Mouse (Mus musculus): ENCODE data around the gene Gm35315. TPM values are rescaled to one million over a fixed set of nuclear protein-coding genes. Genes with fewer than 3 reads are reported as not detected.
A peak's percentile ranks its signal among the peaks of the same experiment; 100 is the strongest.
"Not testable (repeated sequence)": the region's sequence is repeated elsewhere in the genome, so short reads cannot be mapped to it uniquely, and the experiment has no call there.

Gm35315 gene
- polyA plus RNA-seq, 1 experiment from 2014 or later, result 2.3 TPM

- Histone ChIP-seq H3K27ac (peak within 1 kb of the TSS; percentile 90), H3K36me3 (peaks cover 22% of the 10 kb centered on the region), H3K9me3 (no peaks in the 10 kb centered on the region), H3K4me1 (peaks cover 38% of the 10 kb centered on the region), H3K4me3 (peak within 1 kb of the TSS; percentile 35; the same call in 1 of the 2 replicates), H3K9ac (no peak within 1 kb of the TSS), H3K4me2 (peak within 1 kb of the TSS; percentile 69), H3K27me3 (no peaks in the 10 kb centered on the region)
- ATAC-seq (ENCODE audit: borderline replicate concordance, extremely low read depth, low FRiP score, low TSS enrichment), result peak; percentile 16; the same call in 1 of the 2 replicates
- 8% methylated on average over 25 of the region's 25 CpGs for WGBS
Measured at GRCm38 (mm10) chr5:110099656-110100580, 5.7 kb upstream of the Gm35315 start, which contains the start of gene Plcxd1. Gene Plcxd1 (plus strand): TSS chr5:110099969.

- WGBS, result 39% methylated on average over 1 of the region's 1 CpGs
- Histone ChIP-seq H3K9me3 (no peaks in the 10 kb centered on the region), H3K4me1 (peaks cover 41% of the 10 kb centered on the region), H3K4me3 (no peak overlapping the region), H3K27me3 (no peaks in the 10 kb centered on the region), H3K9ac (no peak overlapping the region), H3K27ac (peak overlapping the region; percentile 90), H3K4me2 (0 out of 2 replicates have a peak overlapping the region, but pooled peaks have one; percentile 69), H3K36me3 (peaks cover 13% of the 10 kb centered on the region)
- peak; percentile 53 for ATAC-seq (ENCODE audit: borderline replicate concordance, extremely low read depth, low FRiP score, low TSS enrichment)
Measured at GRCm38 (mm10) chr5:110098991-110099477, 4.8 kb upstream of the Gm35315 start.

GRCm38 (mm10) chr5:110094847-110095213, 610 bp upstream of the Gm35315 start:
- H3K9ac ChIP-seq, result peak overlapping the region; percentile 47
- no peaks in the 10 kb centered on the region for H3K27me3 ChIP-seq
- H3K9me3 ChIP-seq, result no peaks in the 10 kb centered on the region
- 4% methylated on average over 4 of the region's 4 CpGs for WGBS
- H3K36me3 ChIP-seq, result no peaks in the 10 kb centered on the region
- H3K4me1 ChIP-seq, result peaks cover 17% of the 10 kb centered on the region
- peak overlapping the region; percentile 54 for H3K4me3 ChIP-seq
- H3K27ac ChIP-seq, result peak overlapping the region; percentile 73
- ATAC-seq (ENCODE audit: borderline replicate concordance, extremely low read depth, low FRiP score, low TSS enrichment), result no peak
- peak overlapping the region; percentile 87 for H3K4me2 ChIP-seq

GRCm38 (mm10) chr5:110091546-110091945, 2.7 kb downstream of the Gm35315 start:
- Histone ChIP-seq H3K36me3 (no peaks in the 10 kb centered on the region), H3K27me3 (no peaks in the 10 kb centered on the region), H3K9ac (no peak overlapping the region), H3K27ac (no peak overlapping the region), H3K4me1 (peaks cover 9% of the 10 kb centered on the region), H3K4me3 (no peak overlapping the region), H3K9me3 (no peaks in the 10 kb centered on the region), H3K4me2 (no peak overlapping the region)
- no peak for ATAC-seq (ENCODE audit: borderline replicate concordance, extremely low read depth, low FRiP score, low TSS enrichment)
- WGBS, result 62% methylated on average over 2 of the region's 2 CpGs

- Histone ChIP-seq H3K27me3 (no peaks in the 10 kb centered on the region), H3K27ac (no peak overlapping the region), H3K4me1 (no peaks in the 10 kb centered on the region), H3K36me3 (no peaks in the 10 kb centered on the region), H3K9me3 (no peaks in the 10 kb centered on the region), H3K4me2 (no peak overlapping the region), H3K9ac (no peak overlapping the region), H3K4me3 (no peak overlapping the region)
- 29% methylated on average over 14 of the region's 14 CpGs for WGBS
- no peak for ATAC-seq (ENCODE audit: borderline replicate concordance, extremely low read depth, low FRiP score, low TSS enrichment)
Measured at GRCm38 (mm10) chr5:110086161-110086866, 7.9 kb downstream of the Gm35315 start.

- Histone ChIP-seq H3K9me3 (peaks cover 8% of the 10 kb centered on the region; the same call in 1 of the 2 replicates), H3K4me1 (no peaks in the 10 kb centered on the region), H3K4me2 (no peak overlapping the region), H3K9ac (no peak overlapping the region), H3K27ac (no peak overlapping the region), H3K27me3 (no peaks in the 10 kb centered on the region), H3K36me3 (peaks cover 9% of the 10 kb centered on the region; the same call in 1 of the 2 replicates), H3K4me3 (no peak overlapping the region)
- ATAC-seq (ENCODE audit: borderline replicate concordance, extremely low read depth, low FRiP score, low TSS enrichment), result no peak
- WGBS, result 67% methylated on average over 4 of the region's 4 CpGs
Measured at GRCm38 (mm10) chr5:110082961-110083360, 11.3 kb downstream of the Gm35315 start.

GRCm38 (mm10) chr5:110072413-110072812, 21.8 kb downstream of the Gm35315 start, which contains the start of gene Gm17655:
Gene Gm17655 (minus strand): TSS chr5:110072513.
- H3K4me3 ChIP-seq; H3K27me3 ChIP-seq; H3K4me1 ChIP-seq; H3K9ac ChIP-seq; H3K4me2 ChIP-seq; H3K36me3 ChIP-seq; ATAC-seq (ENCODE audit: borderline replicate concordance, extremely low read depth, low FRiP score, low TSS enrichment); H3K27ac ChIP-seq: not testable (repeated sequence)
- WGBS, result 85% methylated on average over 2 of the region's 2 CpGs
- H3K9me3 ChIP-seq, result peaks cover 12% of the 10 kb centered on the region; the same call in 1 of the 2 replicates

GRCm38 (mm10) chr5:110057637-110058408, 36.4 kb downstream of the Gm35315 start:
- peak overlapping the region; percentile 71 for H3K27ac ChIP-seq
- peak; percentile 99 for ATAC-seq (ENCODE audit: borderline replicate concordance, extremely low read depth, low FRiP score, low TSS enrichment)
- H3K27me3 ChIP-seq, result no peaks in the 10 kb centered on the region
- peak overlapping the region; percentile 57 for H3K4me2 ChIP-seq
- no peaks in the 10 kb centered on the region for H3K4me1 ChIP-seq
- peak overlapping the region; percentile 60 for H3K4me3 ChIP-seq
- no peaks in the 10 kb centered on the region for H3K36me3 ChIP-seq
- H3K9me3 ChIP-seq, result no peaks in the 10 kb centered on the region
- WGBS, result 2% methylated on average over 19 of the region's 19 CpGs
- peak overlapping the region; percentile 58 for H3K9ac ChIP-seq

Other genes starting within 250 kb of the Gm35315 start
- gene Gm15446, start 171.0 kb downstream of the Gm35315 start, polyA plus RNA-seq (2015; fragmentation: Nextera tagmentation; extraction: Ambion mirVana), result 0.59 and 0.62 TPM in 2 replicates
- gene Zfp932, start 97.9 kb downstream of the Gm35315 start, polyA plus RNA-seq (2015; fragmentation: Nextera tagmentation; extraction: Ambion mirVana), result 18.3 and 21.7 TPM in 2 replicates
- 2.6 and 2.9 TPM in 2 replicates for gene Gm17655, start 21.9 kb downstream of the Gm35315 start, polyA plus RNA-seq (2015; fragmentation: Nextera tagmentation; extraction: Ambion mirVana)
- 3.5 and 4.2 TPM in 2 replicates for gene Plcxd1, start 5.5 kb upstream of the Gm35315 start, polyA plus RNA-seq (2015; fragmentation: Nextera tagmentation; extraction: Ambion mirVana)
- gene Gtpbp6, start 13.8 kb upstream of the Gm35315 start, polyA plus RNA-seq (2015; fragmentation: Nextera tagmentation; extraction: Ambion mirVana), result 37.5 and 37.6 TPM in 2 replicates
- gene Zfp605, start 15.7 kb upstream of the Gm35315 start, polyA plus RNA-seq (2015; fragmentation: Nextera tagmentation; extraction: Ambion mirVana), result 4.3 and 5.8 TPM in 2 replicates
- gene Chfr, start 41.4 kb upstream of the Gm35315 start, polyA plus RNA-seq (2015; fragmentation: Nextera tagmentation; extraction: Ambion mirVana), result 39.5 and 41.7 TPM in 2 replicates
- gene Golga3, start 82.3 kb upstream of the Gm35315 start, polyA plus RNA-seq (2015; fragmentation: Nextera tagmentation; extraction: Ambion mirVana), result 18.0 and 22.0 TPM in 2 replicates
- 26.6 and 29.2 TPM in 2 replicates for gene Ankle2, start 136.6 kb upstream of the Gm35315 start, polyA plus RNA-seq (2015; fragmentation: Nextera tagmentation; extraction: Ambion mirVana)
- gene Pgam5, start 175.5 kb upstream of the Gm35315 start, polyA plus RNA-seq (2015; fragmentation: Nextera tagmentation; extraction: Ambion mirVana), result 57.5 and 57.9 TPM in 2 replicates
- 11.3 and 12.8 TPM in 2 replicates for gene Pxmp2, start 191.8 kb upstream of the Gm35315 start, polyA plus RNA-seq (2015; fragmentation: Nextera tagmentation; extraction: Ambion mirVana)
- 35.2 and 36.0 TPM in 2 replicates for gene Pole, start 191.9 kb upstream of the Gm35315 start, polyA plus RNA-seq (2015; fragmentation: Nextera tagmentation; extraction: Ambion mirVana)
- gene P2rx2, start 248.8 kb upstream of the Gm35315 start, polyA plus RNA-seq (2015; fragmentation: Nextera tagmentation; extraction: Ambion mirVana), result 13.9 and 15.1 TPM in 2 replicates

Data from lung, embryonic 15.5 days (tissue).